Mouse (Mus musculus) hindbrain, embryonic 15.5 days (tissue): ENCODE measurements at regions not wholly inside any gene's neighbourhood (a gene's known extent, or its start where the extent isn't known, plus 50 kb on each side); places are given as distances from the start of the nearest gene placed in this dataset.

Source experiments
- ATAC-seq: fragments of 200-750 bp; cut with Nextera tagmentation; 2 replicates; pipeline ENCODE4 v1.8.0; 2017; ENCODE audit warnings: low read depth, moderate number of reproducible peaks, moderate TSS enrichment; ENCODE audit not compliant: low FRiP score
- H3K27ac ChIP-seq: fragments of 300-500 bp; sonication (generic); replicated peaks from 2 replicates; pipeline ENCODE4 v1.5.1; 2015; ENCODE audit warnings: mild to moderate bottlenecking, inconsistent platforms
- H3K27me3 ChIP-seq: fragments of 300-500 bp; sonication (generic); 2 replicates; pipeline ENCODE4 v1.6.1; 2015; ENCODE audit warnings: control low read depth, inconsistent platforms
- H3K36me3 ChIP-seq: fragments of 300-500 bp; sonication (generic); 2 replicates; pipeline ENCODE4 v1.6.1; 2015; ENCODE audit warnings: control low read depth, inconsistent platforms
- H3K4me1 ChIP-seq: fragments of 300-500 bp; sonication (generic); replicated peaks from 2 replicates; pipeline ENCODE4 v1.6.1; 2015; ENCODE audit warnings: control low read depth, inconsistent platforms
- H3K4me2 ChIP-seq: fragments of 300-500 bp; sonication (generic); 2 replicates; pipeline ENCODE4 v1.6.1; 2015; ENCODE audit warnings: moderate library complexity, mild to moderate bottlenecking, inconsistent platforms
- H3K4me3 ChIP-seq: fragments of 300-500 bp; sonication (generic); 2 replicates; pipeline ENCODE4 v1.5.1; 2015; ENCODE audit warnings: mild to moderate bottlenecking, inconsistent platforms
- H3K9ac ChIP-seq: fragments of 300-500 bp; sonication (generic); 2 replicates; pipeline ENCODE4 v1.6.1; 2015; ENCODE audit warnings: inconsistent platforms
- H3K9me3 ChIP-seq: fragments of 300-500 bp; sonication (generic); 2 replicates; pipeline ENCODE4 v1.6.1; 2016; ENCODE audit warnings: control low read depth, inconsistent platforms
- WGBS: fragments of 180-500 bp; shearing (Covaris S2); methylation state at CpG from one replicate; pipeline ENCODE4 v1.1.7; 2015; 5-methylcytosine and 5-hydroxymethylcytosine counted together

GRCm38 (mm10) chr7:73165521-73165920, 209.8 kb upstream of the Rgma start:
- no peaks in the 10 kb centered on the region for H3K36me3 ChIP-seq
- H3K4me3 ChIP-seq = no peak overlapping the region
- WGBS = 91% methylated on average over 8 of the region's 8 CpGs
- no peak overlapping the region for H3K4me2 ChIP-seq
- no peak for ATAC-seq
- no peaks in the 10 kb centered on the region for H3K9me3 ChIP-seq
- no peaks in the 10 kb centered on the region for H3K27me3 ChIP-seq
- H3K4me1 ChIP-seq = peaks cover 6% of the 10 kb centered on the region; the same call in 1 of the 2 replicates
- no peak overlapping the region for H3K9ac ChIP-seq
- no peak overlapping the region for H3K27ac ChIP-seq

GRCm38 (mm10) chr7:73169416-73169815, 205.9 kb upstream of the Rgma start:
- Histone ChIP-seq H3K4me2 (no peak overlapping the region), H3K9me3 (no peaks in the 10 kb centered on the region), H3K4me1 (no peaks in the 10 kb centered on the region), H3K9ac (no peak overlapping the region), H3K36me3 (no peaks in the 10 kb centered on the region), H3K4me3 (no peak overlapping the region), H3K27ac (no peak overlapping the region), H3K27me3 (no peaks in the 10 kb centered on the region)
- 83% methylated on average over 8 of the region's 8 CpGs for WGBS
- ATAC-seq = no peak

- Histone ChIP-seq H3K4me2 (no peak overlapping the region), H3K9me3 (no peaks in the 10 kb centered on the region), H3K4me1 (no peaks in the 10 kb centered on the region), H3K27ac (no peak overlapping the region), H3K36me3 (no peaks in the 10 kb centered on the region), H3K9ac (no peak overlapping the region), H3K4me3 (no peak overlapping the region), H3K27me3 (no peaks in the 10 kb centered on the region)
- no peak for ATAC-seq
- 88% methylated on average over 4 of the region's 4 CpGs for WGBS
Measured at GRCm38 (mm10) chr7:73172615-73173014, 202.7 kb upstream of the Rgma start.

GRCm38 (mm10) chr7:73183761-73184160, 191.5 kb upstream of the Rgma start:
- Histone ChIP-seq H3K4me2 (no peak overlapping the region), H3K9me3 (no peaks in the 10 kb centered on the region), H3K27ac (peak overlapping the region; percentile 79), H3K36me3 (no peaks in the 10 kb centered on the region), H3K4me3 (no peak overlapping the region), H3K4me1 (peaks cover 18% of the 10 kb centered on the region), H3K9ac (no peak overlapping the region), H3K27me3 (no peaks in the 10 kb centered on the region)
- 53% methylated on average over 8 of the region's 8 CpGs for WGBS
- ATAC-seq = no peak

GRCm38 (mm10) chr7:73184208-73185070, 190.9 kb upstream of the Rgma start:
- no peaks in the 10 kb centered on the region for H3K27me3 ChIP-seq
- peaks cover 18% of the 10 kb centered on the region for H3K4me1 ChIP-seq
- WGBS = 45% methylated on average over 14 of the region's 14 CpGs
- no peaks in the 10 kb centered on the region for H3K9me3 ChIP-seq
- no peak overlapping the region for H3K9ac ChIP-seq
- H3K4me3 ChIP-seq = no peak overlapping the region
- no peak overlapping the region for H3K4me2 ChIP-seq
- no peaks in the 10 kb centered on the region for H3K36me3 ChIP-seq
- peak; percentile 46 for ATAC-seq
- peak overlapping the region; percentile 79 for H3K27ac ChIP-seq

GRCm38 (mm10) chr7:73185071-73185531, 190.2 kb upstream of the Rgma start:
- WGBS = 14% methylated on average over 10 of the region's 10 CpGs
- no peak overlapping the region for H3K4me2 ChIP-seq
- no peaks in the 10 kb centered on the region for H3K36me3 ChIP-seq
- peak overlapping the region; percentile 79 for H3K27ac ChIP-seq
- ATAC-seq = peak; percentile 92
- H3K4me3 ChIP-seq = no peak overlapping the region
- H3K9ac ChIP-seq = no peak overlapping the region
- no peaks in the 10 kb centered on the region for H3K9me3 ChIP-seq
- no peaks in the 10 kb centered on the region for H3K27me3 ChIP-seq
- H3K4me1 ChIP-seq = peaks cover 18% of the 10 kb centered on the region

GRCm38 (mm10) chr7:73185591-73185990, 189.7 kb upstream of the Rgma start:
- 67% methylated on average over 5 of the region's 5 CpGs for WGBS
- Histone ChIP-seq H3K9me3 (no peaks in the 10 kb centered on the region), H3K4me1 (peaks cover 18% of the 10 kb centered on the region), H3K4me3 (no peak overlapping the region), H3K9ac (no peak overlapping the region), H3K27me3 (no peaks in the 10 kb centered on the region), H3K27ac (peak overlapping the region; percentile 72), H3K36me3 (no peaks in the 10 kb centered on the region), H3K4me2 (no peak overlapping the region)
- no peak; the same call in 1 of the 2 replicates for ATAC-seq

- no peak overlapping the region for H3K9ac ChIP-seq
- no peak overlapping the region; the same call in 1 of the 2 replicates for H3K4me2 ChIP-seq
- no peak for ATAC-seq
- 72% methylated on average over 3 of the region's 3 CpGs for WGBS
- H3K27ac ChIP-seq = peak overlapping the region; percentile 72
- H3K4me3 ChIP-seq = no peak overlapping the region
- H3K4me1 ChIP-seq = peaks cover 19% of the 10 kb centered on the region
- H3K9me3 ChIP-seq = no peaks in the 10 kb centered on the region
- no peaks in the 10 kb centered on the region for H3K27me3 ChIP-seq
- H3K36me3 ChIP-seq = no peaks in the 10 kb centered on the region
Measured at GRCm38 (mm10) chr7:73186501-73186900, 188.8 kb upstream of the Rgma start.

GRCm38 (mm10) chr7:73191388-73192278, 183.7 kb upstream of the Rgma start:
- peaks cover 10% of the 10 kb centered on the region for H3K4me1 ChIP-seq
- H3K9ac ChIP-seq = no peak overlapping the region
- H3K36me3 ChIP-seq = no peaks in the 10 kb centered on the region
- H3K27ac ChIP-seq = peak overlapping the region; percentile 71
- no peaks in the 10 kb centered on the region for H3K9me3 ChIP-seq
- H3K4me2 ChIP-seq = no peak overlapping the region
- H3K27me3 ChIP-seq = no peaks in the 10 kb centered on the region
- WGBS = 26% methylated on average over 12 of the region's 12 CpGs
- peak; percentile 71; the same call in 1 of the 2 replicates for ATAC-seq
- H3K4me3 ChIP-seq = no peak overlapping the region

GRCm38 (mm10) chr7:73192839-73193238, 182.5 kb upstream of the Rgma start:
- Histone ChIP-seq H3K9me3 (no peaks in the 10 kb centered on the region), H3K4me1 (peaks cover 7% of the 10 kb centered on the region), H3K36me3 (no peaks in the 10 kb centered on the region), H3K27ac (peak overlapping the region; percentile 71), H3K4me2 (no peak overlapping the region), H3K4me3 (no peak overlapping the region), H3K27me3 (no peaks in the 10 kb centered on the region), H3K9ac (no peak overlapping the region)
- no peak for ATAC-seq
- 56% methylated on average over 7 of the region's 7 CpGs for WGBS

GRCm38 (mm10) chr7:73195306-73195705, 180.0 kb upstream of the Rgma start:
- no peak overlapping the region for H3K9ac ChIP-seq
- H3K4me3 ChIP-seq = no peak overlapping the region
- no peaks in the 10 kb centered on the region for H3K36me3 ChIP-seq
- 54% methylated on average over 4 of the region's 4 CpGs for WGBS
- no peak for ATAC-seq
- peak overlapping the region; percentile 3; the same call in 1 of the 2 replicates for H3K27ac ChIP-seq
- H3K4me2 ChIP-seq = no peak overlapping the region
- H3K9me3 ChIP-seq = no peaks in the 10 kb centered on the region
- no peaks in the 10 kb centered on the region for H3K27me3 ChIP-seq
- H3K4me1 ChIP-seq = peaks cover 7% of the 10 kb centered on the region
